Mouse (Mus musculus) Patski (cell line): Measurements from ENCODE around the gene Spib. TPM values are rescaled to one million over a fixed set of nuclear protein-coding genes. Genes with fewer than 3 reads are reported as not detected.

ENCODE experiments used
- ATAC-seq: fragments of 100-300 bp; one replicate; pipeline ENCODE4 v1.8.0; 2021
- CTCF ChIA-PET: fragments of 350-600 bp; sonication (Branson Sonifier 250); formaldehyde crosslinking; loops from one replicate; lab custom pipeline; 2022; ENCODE audit warnings: inconsistent platforms; lab: Charles Lee
- POLR2A ChIA-PET: fragments of 350-600 bp; sonication (Branson Sonifier 250); formaldehyde crosslinking; loops from one replicate; lab custom pipeline; 2022; ENCODE audit warnings: antibody characterized with exemption, inconsistent platforms; lab: Charles Lee
- DNase-seq: peaks from one replicate; pipeline ENCODE4 v3.0.0-alpha.2; 2011; ENCODE audit warnings: low read depth, low spot score
- H3K27me3 ChIP-seq: fragments of 371-371 bp; one replicate; pipeline ENCODE4 v1.5.1; 2021
- CTCF ChIP-seq: fragments of 100-300 bp; IDR thresholded peaks from one replicate; pipeline ENCODE4 v1.5.1; 2021
- in situ Hi-C: fragments of 300-500 bp; cut with MboI; formaldehyde crosslinking; loops from 3 replicates; pipeline ENCODE4 v1.11.1; 2018; ENCODE audit warnings: low pct_unique_long_range_greater_than_20kb, mixed read lengths
- polyA plus RNA-seq: library from polyadenylated mRNA; unstranded; gene quantifications from one replicate; pipeline ENCODE4 v1.2.3, GENCODE M21; 2021

Gene Spib
- polyA plus RNA-seq, 1 experiment from 2014 or later = 0.14 TPM

DNA sequence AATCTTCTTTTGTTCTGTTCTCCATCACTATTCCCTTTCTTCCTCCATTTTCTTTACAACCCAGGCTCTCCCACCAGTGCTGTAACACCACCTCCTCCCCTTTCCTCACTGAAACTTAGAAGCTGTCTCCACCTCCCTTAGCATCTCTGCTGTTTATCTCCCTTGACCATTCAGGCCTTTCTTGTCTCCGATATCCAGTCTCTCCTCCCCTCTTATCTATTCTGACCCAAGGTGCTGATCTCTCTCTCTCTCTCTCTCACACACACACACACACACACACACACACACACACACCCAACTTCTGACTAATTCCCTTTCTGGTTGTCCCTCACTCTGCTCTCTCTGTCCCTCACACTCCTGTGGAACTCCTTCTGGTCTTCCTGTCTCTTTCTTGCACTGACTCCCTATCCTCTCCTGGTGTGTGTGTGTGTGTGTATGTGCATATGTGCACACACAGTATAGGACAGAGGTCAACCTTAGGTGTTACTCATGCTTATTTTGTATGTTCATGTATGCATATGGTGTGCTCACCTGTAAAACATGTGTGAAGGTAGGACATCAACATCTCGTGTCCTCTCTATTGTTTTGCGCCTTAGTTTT lies 48.9 kb downstream of the Spib start:
- peaks cover 17% of the 10 kb centered on the region for H3K27me3 ChIP-seq
- no peak for TF ChIP-seq CTCF
- DNase-seq = no peak
- no peak for ATAC-seq
- ChIA-PET POLR2A (no interaction called here), CTCF (no interaction called here)
- in situ Hi-C loops = no loop called here

Other genes starting within 250 kb of the Spib start
- gene Clec11a, start 225.2 kb downstream of the Spib start, polyA plus RNA-seq = 0.68 TPM
- gene Shank1, start 221.8 kb downstream of the Spib start, polyA plus RNA-seq = 1.9 TPM
- 6.4 TPM for gene Syt3, start 148.0 kb downstream of the Spib start, polyA plus RNA-seq
- 0.98 TPM for gene 1700008O03Rik, start 146.3 kb downstream of the Spib start, polyA plus RNA-seq
- 0.03 TPM for gene Lrrc4b, start 103.1 kb downstream of the Spib start, polyA plus RNA-seq
- gene Aspdh, start 66.7 kb downstream of the Spib start, polyA plus RNA-seq = not detected
- 70.4 TPM for gene Josd2, start 64.1 kb downstream of the Spib start, polyA plus RNA-seq
- 249 TPM for gene Emc10, start 35.5 kb downstream of the Spib start, polyA plus RNA-seq
- 6.9 TPM for gene Fam71e1, start 35.5 kb downstream of the Spib start, polyA plus RNA-seq
- gene Mybpc2, start 7.4 kb downstream of the Spib start, polyA plus RNA-seq = 0.08 TPM
- 30.9 TPM for gene Pold1, start 16.8 kb upstream of the Spib start, polyA plus RNA-seq
- 113 TPM for gene Nr1h2, start 21.9 kb upstream of the Spib start, polyA plus RNA-seq
- gene Napsa, start 40.3 kb upstream of the Spib start, polyA plus RNA-seq = 2.7 TPM
- gene Kcnc3, start 58.6 kb upstream of the Spib start, polyA plus RNA-seq = 0.18 TPM
- gene Myh14, start 138.8 kb upstream of the Spib start, polyA plus RNA-seq = 0.31 TPM
- not detected for gene Izumo2, start 176.7 kb upstream of the Spib start, polyA plus RNA-seq
- 51.5 TPM for gene Vrk3, start 216.3 kb upstream of the Spib start, polyA plus RNA-seq
- 1.8 TPM for gene Zfp473, start 219.0 kb upstream of the Spib start, polyA plus RNA-seq